Mouse (Mus musculus): Measurements from ENCODE around the gene Wdr78.

Gene Wdr78

GRCm38 (mm10) chr4:103048046-103048445 is 66.3 kb downstream of the Wdr78 start:
- no peak for DNase-seq

- DNase-seq = no peak
Observed at GRCm38 (mm10) chr4:103042997-103043396, 71.4 kb downstream of the Wdr78 start.

- DNase-seq = peak; percentile 45
Observed at GRCm38 (mm10) chr4:103039838-103040191, 74.5 kb downstream of the Wdr78 start.

GRCm38 (mm10) chr4:103039103-103039837 is 75.1 kb downstream of the Wdr78 start:
- peak; percentile 41 for DNase-seq

DNA sequence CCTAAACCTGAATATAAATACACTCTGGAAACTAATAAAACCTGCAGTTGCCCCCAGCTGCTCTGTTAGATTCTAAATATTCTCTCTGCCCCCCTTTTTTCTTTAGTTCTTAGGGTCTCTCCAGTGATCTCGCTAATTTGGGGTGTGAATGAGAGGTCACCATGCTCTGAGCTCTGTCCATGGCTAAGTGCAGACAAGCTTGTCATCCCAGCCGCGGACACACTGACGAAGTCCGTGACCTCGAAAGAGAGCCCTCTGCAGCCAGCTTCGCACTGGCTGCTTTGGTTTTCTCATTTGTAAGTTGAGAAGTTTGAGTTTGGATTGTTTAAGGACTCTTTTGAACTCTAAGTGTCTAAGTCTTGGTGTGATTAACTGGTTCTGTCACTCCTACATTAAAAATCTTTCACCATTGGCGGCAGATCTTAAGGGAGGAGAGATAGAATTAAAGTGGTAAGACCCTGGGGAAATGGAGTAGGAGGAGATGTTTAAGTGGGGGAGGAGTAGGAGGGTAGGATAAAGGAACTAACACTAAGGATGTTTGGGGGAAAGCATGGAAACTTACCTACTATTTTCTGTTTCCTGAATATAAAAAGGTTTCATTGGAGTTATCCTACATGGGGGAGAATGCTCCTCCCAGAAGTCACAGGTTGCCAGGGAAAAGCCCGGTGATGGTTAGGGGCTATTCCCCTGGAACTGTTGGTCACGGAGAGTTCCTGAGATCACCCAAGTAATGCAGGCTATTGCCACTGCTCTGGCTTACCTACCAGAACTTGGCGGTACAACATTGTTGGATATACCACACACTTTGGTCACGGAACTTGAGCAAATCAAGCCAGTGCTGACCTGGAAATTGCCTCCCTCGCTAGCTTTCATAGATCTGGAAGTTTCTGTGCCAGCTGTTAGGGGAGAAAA is 85.9 kb downstream of the Wdr78 start:
- DNase-seq = no peak

DNA sequence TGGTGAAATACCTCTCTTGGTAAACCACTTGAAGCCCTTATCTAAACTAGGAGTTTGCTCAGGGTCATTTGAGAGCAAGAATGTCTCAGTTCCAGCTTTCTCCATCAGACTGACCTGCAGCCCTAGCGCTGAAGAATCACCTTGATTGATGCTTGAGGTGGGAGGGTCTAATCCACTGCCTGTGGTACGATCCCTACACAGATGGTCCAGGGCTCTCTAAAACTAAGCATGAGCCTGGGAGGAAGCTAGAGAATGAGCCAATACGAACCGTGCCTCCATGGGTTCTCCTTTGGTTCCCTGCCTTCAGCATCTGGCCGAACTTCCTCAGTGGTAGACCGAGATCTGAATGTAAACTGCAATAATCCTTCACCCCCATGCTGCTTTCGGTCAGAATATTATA is 86.6 kb downstream of the Wdr78 start:
- no peak for DNase-seq

DNA sequence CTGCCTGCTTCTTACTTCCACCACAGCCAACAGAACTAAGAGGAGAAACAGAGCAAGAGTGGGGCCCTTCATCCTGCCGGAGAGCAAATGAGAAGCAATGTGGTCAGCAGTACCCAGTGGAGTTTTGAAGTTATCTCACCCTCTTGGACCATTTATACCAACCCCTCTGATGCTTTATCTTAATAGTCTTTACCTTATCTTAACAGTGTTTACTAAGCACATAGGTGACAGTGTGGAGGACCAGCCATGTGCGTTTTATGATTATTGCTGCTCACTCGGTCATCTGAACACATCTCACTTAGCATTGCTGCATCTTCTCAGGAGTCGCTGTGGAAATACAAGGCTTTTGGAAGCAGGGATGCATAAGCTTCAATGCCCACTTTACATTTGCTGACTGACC is 87.7 kb downstream of the Wdr78 start, which contains the start of gene Insl5:
TSS of gene Insl5 (minus strand) at position 222 of the 400 bp plus-strand sequence.
- no peak for DNase-seq

GRCm38 (mm10) chr4:103013490-103013889 is 100.9 kb downstream of the Wdr78 start:
- no peak for DNase-seq

DNA sequence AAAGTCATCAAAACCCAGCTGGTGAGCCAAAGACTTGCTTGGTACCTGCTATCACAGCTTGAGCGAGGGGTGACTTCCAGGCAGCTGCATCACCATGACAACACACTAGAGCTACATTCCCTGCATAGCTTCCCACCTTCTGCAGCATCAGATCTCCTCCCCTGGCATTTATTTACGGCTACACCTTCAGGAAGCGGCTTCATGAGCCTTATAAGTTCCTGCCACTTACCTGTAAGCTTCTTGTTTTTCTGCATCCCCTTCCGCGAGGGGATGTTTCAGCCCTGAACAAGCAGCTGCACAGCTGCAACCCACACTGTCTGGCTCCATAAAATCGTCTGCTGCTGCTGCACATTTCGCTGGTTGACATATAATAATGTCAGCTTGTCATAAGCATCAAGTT is 102.5 kb downstream of the Wdr78 start:
- peak; percentile 72 for DNase-seq

DNA sequence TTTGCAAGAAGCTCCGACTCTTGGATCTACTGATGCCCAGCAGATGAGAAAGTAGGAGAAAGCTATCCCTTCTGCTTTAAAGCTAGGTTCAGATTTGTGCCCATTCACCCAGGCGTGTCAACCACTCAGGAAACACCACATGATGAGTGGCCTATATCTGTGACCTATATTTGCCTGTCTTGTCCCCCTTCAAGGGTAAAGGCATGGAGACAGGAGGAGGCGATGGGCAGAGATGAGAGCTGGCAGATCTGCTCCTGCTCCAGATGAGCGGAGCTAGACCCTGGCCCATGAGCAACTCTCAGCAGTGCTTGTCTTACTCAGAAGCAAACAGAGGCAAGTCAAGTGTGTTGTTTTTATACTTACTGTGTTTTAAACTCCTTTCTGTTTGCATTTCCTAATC is 103.6 kb downstream of the Wdr78 start:
- DNase-seq = peak; percentile 53

GRCm38 (mm10) chr4:103006943-103007418 is 107.4 kb downstream of the Wdr78 start:
- DNase-seq = peak; percentile 48

DNA sequence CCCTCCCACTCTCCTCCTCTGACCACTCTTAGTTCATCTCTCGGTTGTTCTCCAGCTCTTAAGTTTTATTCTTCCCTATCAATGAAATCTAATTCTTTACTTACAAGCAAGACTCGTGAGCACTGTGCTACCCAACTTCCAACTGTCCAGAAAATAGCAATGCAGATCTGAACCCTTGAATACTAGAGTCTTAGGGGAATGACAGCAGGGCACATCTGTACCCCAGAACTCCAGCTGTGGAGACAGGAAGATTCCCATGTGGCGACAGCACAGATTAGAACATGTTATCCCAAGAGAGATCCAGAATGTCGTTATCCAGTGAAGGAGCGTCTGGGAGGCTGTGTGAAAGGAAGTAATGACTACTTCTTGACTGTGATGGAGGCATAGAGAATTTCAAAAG is 108.1 kb downstream of the Wdr78 start:
- peak; percentile 4 for DNase-seq

DNA sequence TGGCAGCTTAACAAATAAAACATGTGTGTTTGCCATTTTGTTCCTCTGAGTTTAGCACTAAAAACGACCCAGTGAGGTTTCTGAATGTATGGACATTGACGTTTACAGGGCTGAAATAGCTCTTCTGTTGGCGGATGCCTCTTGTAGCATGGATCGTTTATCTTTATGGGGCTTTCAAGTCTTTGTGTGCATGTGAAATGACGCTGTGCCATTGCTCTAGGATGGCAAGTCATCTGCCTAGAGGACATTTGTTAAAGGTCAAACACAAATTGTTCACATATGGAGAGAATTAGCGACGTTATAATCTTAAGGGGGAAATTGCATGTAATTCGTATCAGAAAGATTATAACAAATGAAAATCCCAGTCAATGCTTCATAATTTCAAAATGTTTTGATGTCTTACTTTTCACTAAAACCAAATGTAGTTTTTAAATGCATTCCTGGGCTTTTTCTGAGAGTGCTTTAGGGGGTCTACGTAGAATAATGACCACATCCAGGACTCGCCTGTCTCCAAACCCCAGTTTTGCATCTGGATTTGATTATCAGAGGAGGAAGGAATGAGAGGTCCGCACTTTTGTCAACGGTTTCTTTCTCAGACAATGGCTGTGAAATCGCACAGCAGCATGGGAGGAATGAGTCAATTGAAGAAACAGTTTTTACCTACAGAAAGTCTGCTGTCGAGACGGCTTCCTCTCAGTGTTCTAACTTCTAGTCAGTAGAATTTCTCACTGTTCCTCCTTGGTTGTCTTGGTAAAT is 109.0 kb downstream of the Wdr78 start:
- peak; percentile 2 for DNase-seq

DNA sequence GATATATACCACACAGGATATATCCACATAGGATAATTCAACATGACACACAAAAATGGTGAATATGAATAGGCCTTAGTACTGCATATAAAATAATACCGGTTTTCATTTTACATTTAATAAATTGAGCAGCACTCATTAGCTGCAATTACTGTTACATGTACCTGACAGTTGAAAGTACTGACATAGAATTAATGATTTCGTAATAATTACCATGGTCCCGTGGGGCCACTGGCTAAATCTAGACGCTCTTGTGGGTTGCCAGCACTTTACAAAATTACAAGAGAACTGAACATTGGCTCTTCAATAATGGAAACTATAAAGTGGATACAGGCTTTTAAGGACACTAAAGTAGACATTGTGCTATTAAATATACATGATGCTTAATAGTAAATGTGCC is 109.7 kb downstream of the Wdr78 start:
- peak; percentile 0 for DNase-seq

DNA sequence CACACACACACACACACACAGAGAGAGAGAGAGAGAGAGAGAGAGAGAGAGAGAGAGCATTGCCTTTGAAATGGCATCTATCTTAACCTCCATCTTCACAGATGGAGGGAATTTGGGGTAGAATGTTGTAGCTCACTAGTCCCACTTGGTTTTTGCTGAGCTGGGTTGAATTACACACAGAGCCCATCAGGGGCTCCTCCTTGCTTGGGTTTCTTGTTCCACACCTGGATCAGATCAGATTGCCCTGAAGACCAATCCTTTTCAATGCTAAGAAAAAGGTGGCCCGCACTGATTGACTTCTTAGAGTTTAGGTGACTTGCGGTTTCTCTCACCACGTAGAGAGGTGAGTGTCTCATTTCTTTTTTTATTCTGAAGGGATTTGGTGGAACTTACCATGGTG is 122.7 kb downstream of the Wdr78 start:
- peak; percentile 65 for DNase-seq

- DNase-seq = peak; percentile 79
Observed at GRCm38 (mm10) chr4:102990595-102991340, 123.6 kb downstream of the Wdr78 start.

DNA sequence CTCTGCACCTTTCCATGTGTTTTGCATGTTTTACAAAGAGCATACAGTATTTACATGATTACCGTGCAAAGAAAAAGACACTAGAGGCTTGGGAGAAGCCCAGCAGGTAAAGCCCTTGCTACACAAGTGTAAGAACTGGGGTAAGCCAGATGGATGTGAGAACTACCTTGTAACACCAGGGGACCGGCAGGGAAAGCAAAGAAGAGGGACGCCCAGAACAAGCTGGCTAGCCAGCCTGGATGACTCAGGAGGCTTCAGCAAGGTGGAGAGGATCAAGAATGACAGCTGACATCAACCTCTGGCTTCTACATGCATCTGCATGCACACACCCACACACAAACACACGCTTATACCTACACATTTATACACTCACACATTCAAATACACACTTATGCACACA is 124.3 kb downstream of the Wdr78 start:
- DNase-seq = peak; percentile 63

DNA sequence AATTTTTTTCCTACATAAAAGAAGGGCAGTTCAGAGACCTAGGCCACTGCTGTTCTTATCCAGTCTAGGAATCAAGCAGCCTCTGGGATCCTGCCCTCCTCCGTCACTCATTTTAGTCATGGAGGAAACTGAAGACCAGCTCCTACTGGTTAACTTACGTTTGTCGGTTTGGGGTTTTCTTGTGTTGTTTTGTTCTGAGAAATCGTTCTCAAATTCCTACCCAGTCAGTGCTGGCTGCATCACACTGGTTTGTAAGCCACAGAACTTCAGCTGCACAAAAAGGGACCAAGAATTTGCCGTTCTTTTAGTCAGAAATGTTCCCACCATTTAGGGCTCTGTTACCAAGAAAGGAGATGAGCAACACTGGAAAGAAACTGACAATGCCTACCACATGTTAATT is 125.0 kb downstream of the Wdr78 start:
- peak; percentile 63 for DNase-seq

DNA sequence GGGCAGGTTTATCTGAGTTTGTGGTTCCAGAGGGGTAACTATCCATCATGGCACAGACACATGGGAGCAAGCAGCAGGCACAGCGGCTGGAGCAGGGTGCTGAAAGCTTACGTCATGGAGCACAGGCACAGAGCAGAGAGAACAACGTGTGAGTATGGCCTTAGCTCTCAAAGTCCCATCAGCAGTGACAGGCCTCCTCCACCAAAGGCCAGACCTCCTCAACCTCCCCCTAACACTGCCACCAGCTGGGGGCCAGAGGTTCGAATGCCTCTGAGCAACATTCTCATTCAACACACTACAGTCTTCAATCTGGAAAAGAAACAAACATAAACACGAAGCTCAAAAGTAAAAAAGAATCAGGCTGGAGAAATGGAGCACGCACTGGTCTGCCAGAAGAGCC is 125.8 kb downstream of the Wdr78 start:
- DNase-seq = peak; percentile 67

All from thymus, postnatal 14 days (tissue).